Mouse (Mus musculus): ENCODE measurements around the gene C530008M17Rik. TPM values are rescaled to one million over a fixed set of nuclear protein-coding genes. Genes with fewer than 3 reads are reported as not detected.

The C530008M17Rik gene
- total RNA-seq (2012; rRNA removed) (2.1 and 3.2 TPM in 2 replicates), polyA plus RNA-seq (2012; ENCODE audit: insufficient read depth in 1 of 2, insufficient read length in 2 of 2, low read depth in 1 of 2, low replicate concordance in 2 of 2, missing spikeins in 1 of 2) (10 to 100 TPM in 1 of 2 experiments, not detected in 1; 10.6 TPM)

GRCm38 (mm10) chr5:76656212-76656611, at the start of gene C530008M17Rik:
Gene C530008M17Rik (plus strand): TSS chr5:76656512.
- Histone ChIP-seq H3K9ac (ENCODE audit: control insufficient read depth, low read depth, low read length, poor library complexity, severe bottlenecking) (peak within 1 kb of the TSS; percentile 71), H3K9me3 (replicated peaks; ENCODE audit: insufficient read depth, low read length) (no peaks in the 10 kb centered on the region), H3K27me3 (ENCODE audit: control insufficient read depth in 1 of 2, insufficient read depth in 2 of 2, low read length in 2 of 2) (no peaks in the 10 kb centered on the region), H3K4me1 (ENCODE audit: control insufficient read depth in 1 of 2, insufficient read depth in 2 of 2, low read length in 2 of 2) (peaks cover 11 to 22% of the 10 kb centered on the region in 2 experiments), H3K4me3 (ENCODE audit: control insufficient read depth in 1 of 2, insufficient read depth in 1 of 2, low read depth in 2 of 2, low read length in 2 of 2) (peak within 1 kb of the TSS; percentile 71 to 76), H3K27ac (ENCODE audit: control insufficient read depth, low read depth, low read length) (no peak within 1 kb of the TSS), H3K36me3 (ENCODE audit: control insufficient read depth in 1 of 2, insufficient read depth in 2 of 2, low read length in 2 of 2) (peaks cover 0 to 27% of the 10 kb centered on the region in 2 experiments; a peak in 2 of 4 replicates), H3K79me2 (ENCODE audit: control insufficient read depth, insufficient read depth, low read length, poor library complexity) (peaks cover 5% of the 10 kb centered on the region; the same call in 1 of the 2 replicates)
- no peak for TF ChIP-seq CHD1 (IDR thresholded peaks at IDR 0.05; ENCODE audit: low read depth, low read length)
- no peak for TF ChIP-seq JUND (IDR thresholded peaks at IDR 0.05; ENCODE audit: low read depth, low read length)
- no peak for TF ChIP-seq NELFE (IDR thresholded peaks at IDR 0.05; ENCODE audit: low read depth, low read length)
- no peak for TF ChIP-seq TCF12 (IDR thresholded peaks at IDR 0.05; ENCODE audit: low read depth, low read length)
- no peak for TF ChIP-seq POLR2AphosphoS5 (IDR thresholded peaks at IDR 0.05; ENCODE audit: borderline replicate concordance, low read depth, low read length)
- no peak for TF ChIP-seq EP300 (IDR thresholded peaks at IDR 0.05; ENCODE audit: low read depth in 1 of 2, low read length in 2 of 2)
- no peak for TF ChIP-seq MAFK (IDR thresholded peaks at IDR 0.05; ENCODE audit: borderline replicate concordance, low read depth, low read length)
- TF ChIP-seq NRF1 (IDR thresholded peaks at IDR 0.05; ENCODE audit: insufficient read depth, low read depth, low read length, poor library complexity, severe bottlenecking) = no peak
- no peak for TF ChIP-seq SIN3A (IDR thresholded peaks at IDR 0.05; ENCODE audit: low read length)
- no peak for TF ChIP-seq E2F4 (IDR thresholded peaks at IDR 0.05; ENCODE audit: borderline replicate concordance, low read depth, low read length)
- no peak for TF ChIP-seq ZMIZ1 (IDR thresholded peaks at IDR 0.05; ENCODE audit: low read depth, low read length)
- no peak for TF ChIP-seq ELF1 (IDR thresholded peaks at IDR 0.05; ENCODE audit: low read depth, low read length)
- no peak for TF ChIP-seq MXI1 (IDR thresholded peaks at IDR 0.05; ENCODE audit: low read depth, low read length)
- no peak for TF ChIP-seq UBTF (IDR thresholded peaks at IDR 0.05; ENCODE audit: borderline replicate concordance, insufficient read depth, low read depth, low read length)
- no peak for TF ChIP-seq CHD2 (IDR thresholded peaks at IDR 0.05; ENCODE audit: low read length)
- TF ChIP-seq RAD21 (IDR thresholded peaks at IDR 0.05; ENCODE audit: low read depth, low read length) = no peak
- DNase-seq (ENCODE audit: low read depth, low spot score) = no peak

DNA sequence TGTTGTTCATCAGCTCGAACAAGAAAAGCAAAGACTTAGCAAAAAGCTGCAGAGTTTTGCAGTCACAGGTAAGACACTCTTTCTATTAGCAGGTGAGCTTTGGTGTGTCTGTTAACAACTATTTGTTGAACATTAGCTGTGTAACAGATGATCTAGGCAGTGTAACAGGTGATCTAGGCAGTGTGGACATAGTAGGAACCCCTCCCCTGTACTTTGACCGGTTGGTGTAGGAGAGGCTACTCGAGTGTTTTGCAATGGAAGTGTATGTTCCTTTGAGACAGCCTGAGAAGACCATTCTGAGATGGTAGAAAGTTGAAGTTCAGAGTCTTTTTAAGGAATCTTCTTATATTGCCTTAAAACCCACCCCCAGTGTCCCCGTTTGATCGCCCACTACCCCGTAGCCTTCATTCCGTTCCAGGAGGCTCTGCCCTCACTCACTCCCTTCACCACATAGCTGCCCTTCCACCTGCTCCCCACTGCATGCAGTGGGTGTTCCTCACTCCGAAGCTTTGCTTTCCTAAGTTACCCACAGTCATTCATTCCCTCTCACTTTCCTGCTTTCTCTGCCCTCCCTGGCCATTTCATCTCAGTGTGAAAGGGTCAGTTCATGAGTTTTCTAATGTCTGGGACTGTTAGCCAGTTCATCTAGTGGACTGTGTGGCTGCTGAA, 46.5 kb upstream of the C530008M17Rik start:
- Histone ChIP-seq H3K9ac (ENCODE audit: control insufficient read depth, low read depth, low read length, poor library complexity, severe bottlenecking) (no peak overlapping the region), H3K79me2 (ENCODE audit: control insufficient read depth, insufficient read depth, low read length, poor library complexity) (no peaks in the 10 kb centered on the region), H3K27me3 (ENCODE audit: control insufficient read depth in 1 of 2, insufficient read depth in 2 of 2, low read length in 2 of 2) (no peaks in the 10 kb centered on the region), H3K4me3 (ENCODE audit: control insufficient read depth in 1 of 2, insufficient read depth in 1 of 2, low read depth in 2 of 2, low read length in 2 of 2) (no peak overlapping the region), H3K36me3 (ENCODE audit: control insufficient read depth in 1 of 2, insufficient read depth in 2 of 2, low read length in 2 of 2) (peaks cover 0 to 10% of the 10 kb centered on the region in 2 experiments; a peak in 2 of 4 replicates), H3K27ac (ENCODE audit: control insufficient read depth, low read depth, low read length) (no peak overlapping the region), H3K9me3 (replicated peaks; ENCODE audit: insufficient read depth, low read length) (no peaks in the 10 kb centered on the region), H3K4me1 (ENCODE audit: control insufficient read depth in 1 of 2, insufficient read depth in 2 of 2, low read length in 2 of 2) (no peaks in the 10 kb centered on the region)
- TF ChIP-seq TCF12 (IDR thresholded peaks at IDR 0.05; ENCODE audit: low read depth, low read length) = no peak
- no peak for TF ChIP-seq ZMIZ1 (IDR thresholded peaks at IDR 0.05; ENCODE audit: low read depth, low read length)
- TF ChIP-seq CTCF (IDR thresholded peaks at IDR 0.05 in 2 of 3, conservative IDR thresholded peaks at IDR 0.05 in 1 of 3; ENCODE audit: control insufficient read depth in 1 of 3, insufficient read depth in 1 of 3, low read depth in 2 of 3, low read length in 3 of 3, poor library complexity in 1 of 3, severe bottlenecking in 1 of 3) = no peak
- TF ChIP-seq ZNF384 (IDR thresholded peaks at IDR 0.05; ENCODE audit: low read depth, low read length) = no peak
- no peak for TF ChIP-seq POLR2AphosphoS5 (IDR thresholded peaks at IDR 0.05; ENCODE audit: borderline replicate concordance, low read depth, low read length)
- TF ChIP-seq GABPA (IDR thresholded peaks at IDR 0.05; ENCODE audit: low read depth, low read length) = no peak
- TF ChIP-seq KAT2A (conservative IDR thresholded peaks at IDR 0.05; ENCODE audit: low read depth, low read length) = no peak
- TF ChIP-seq JUND (IDR thresholded peaks at IDR 0.05; ENCODE audit: low read depth, low read length) = no peak
- TF ChIP-seq ZC3H11A (IDR thresholded peaks at IDR 0.05; ENCODE audit: low read depth, low read length) = no peak
- no peak for TF ChIP-seq TBP (IDR thresholded peaks at IDR 0.05; ENCODE audit: low read depth, low read length)
- no peak for TF ChIP-seq E2F4 (IDR thresholded peaks at IDR 0.05; ENCODE audit: borderline replicate concordance, low read depth, low read length)
- no peak for TF ChIP-seq NELFE (IDR thresholded peaks at IDR 0.05; ENCODE audit: low read depth, low read length)
- DNase-seq (ENCODE audit: low read depth, low spot score) = no peak
